Comparison of ENCODE assay signal across 20 mouse cellular contexts in genomic region chr6:24601668-24602067, GRCm38 (mm10). TPM values are rescaled to one million over a fixed set of nuclear protein-coding genes. Genes with fewer than 3 reads are reported as not detected.
DNase-seq lines count a peak whose midpoint lies in the region; ATAC-seq and TF ChIP-seq lines count a peak whose summit lies in the region.
"Had no signal": no experiment of that assay in that cellular context is flagged by ENCODE, and none has a peak within 500 bp of the region (broad histone marks: within the 10 kb centered on the region; RNA-seq: fewer than 3 reads in every experiment).

No protein-coding gene starts in this region.

- intact Hi-C loops in gastrocnemius, adult 2 months (cut with DNase I): no loop called here

- H3K4me1 ChIP-seq in lung, embryonic 14.5 days (ENCODE audit: insufficient read depth): no peaks in the 10 kb centered on the region
- peaks cover 12 to 32% of the 10 kb centered on the region in 2 experiments for H3K4me1 ChIP-seq in heart, embryonic 14.5 days (ENCODE audit: control insufficient read depth in 2 of 2, insufficient read depth in 2 of 2, low read length in 2 of 2)
- H3K4me1 ChIP-seq: hindbrain, embryonic 12.5 days had no signal

- WGBS in lung, embryonic 14.5 days: 8% methylated on average over 1 of the region's 1 CpGs
- 4% methylated on average over 1 of the region's 1 CpGs for WGBS in heart, embryonic 14.5 days

- H3K36me3 ChIP-seq in lung, embryonic 14.5 days (ENCODE audit: insufficient read depth): no peaks in the 10 kb centered on the region
- peaks cover 45% of the 10 kb centered on the region for H3K36me3 ChIP-seq in heart, embryonic 14.5 days (ENCODE audit: control insufficient read depth, insufficient read depth, low read length)
- H3K36me3 ChIP-seq: embryonic facial prominence, embryonic 10.5 days; hindbrain, embryonic 12.5 days had no signal

- no peak overlapping the region for H3K9ac ChIP-seq in lung, embryonic 14.5 days
- peak overlapping the region; percentile 89 for H3K9ac ChIP-seq in heart, embryonic 14.5 days (ENCODE audit: low read length)
- H3K9ac ChIP-seq: hindbrain, embryonic 12.5 days; liver, embryonic 14.5 days had no signal

- no peak overlapping the region for H3K4me2 ChIP-seq in lung, embryonic 14.5 days
- H3K4me2 ChIP-seq in heart, embryonic 14.5 days (ENCODE audit: low read length): peak overlapping the region; percentile 74
- H3K4me2 ChIP-seq: hindbrain, embryonic 12.5 days had no signal

- DNase-seq in gastrocnemius, adult 2 months: peak; percentile 65
- DNase-seq in gastrocnemius, postnatal 4 days (ENCODE audit: low spot score in 2 of 2): no peak
- DNase-seq in lung, embryonic 14.5 days: peak; percentile 11
- no peak for DNase-seq in lung, adult 18-20 months
- DNase-seq in skeletal muscle tissue, adult 2 months (ENCODE audit: low read depth, low spot score): peak; percentile 78
- no peak for DNase-seq in right cerebral cortex, postnatal 14 days
- DNase-seq: cerebellum, adult 8-10 months; kidney, adult 18-20 months; kidney, postnatal 14 days; lung, postnatal 4 days; retina, postnatal 1 day; right cerebral cortex, postnatal 4 days had no signal

- peak; percentile 39; the same call in 1 of the 2 replicates for ATAC-seq in lung, embryonic 14.5 days (ENCODE audit: insufficient read depth)
- no peak for ATAC-seq in heart, embryonic 14.5 days (ENCODE audit: insufficient number of reproducible peaks, insufficient read depth, low FRiP score, low read depth)

- H3K27me3 ChIP-seq in lung, embryonic 14.5 days (ENCODE audit: insufficient read depth, low read length): no peaks in the 10 kb centered on the region
- H3K27me3 ChIP-seq in heart, embryonic 14.5 days (ENCODE audit: control insufficient read depth, insufficient read depth, low read length): no peaks in the 10 kb centered on the region
- H3K27me3 ChIP-seq: hindbrain, embryonic 12.5 days had no signal

- no peak for TF ChIP-seq CTCF in gastrocnemius, adult 2 months (IDR thresholded peaks at IDR 0.05)
- TF ChIP-seq CTCF in lung, embryonic 14.5 days (IDR thresholded peaks at IDR 0.05; ENCODE audit: low read depth): no peak

- H3K9me3 ChIP-seq in lung, embryonic 14.5 days (ENCODE audit: low read depth, low read length): no peaks in the 10 kb centered on the region
- H3K9me3 ChIP-seq in heart, embryonic 14.5 days (ENCODE audit: control insufficient read depth, low read length): no peaks in the 10 kb centered on the region
- H3K9me3 ChIP-seq: embryonic facial prominence, embryonic 10.5 days; hindbrain, embryonic 12.5 days had no signal

- H3K27ac ChIP-seq in gastrocnemius, adult 2 months: peak overlapping the region; percentile 81
- H3K27ac ChIP-seq in lung, embryonic 14.5 days (ENCODE audit: low read depth): no peak overlapping the region
- peak overlapping the region; percentile 40 to 98; a peak in 3 of 4 replicates for H3K27ac ChIP-seq in heart, embryonic 14.5 days (replicated peaks in 1 of 2; ENCODE audit: control insufficient read depth in 1 of 2, insufficient read depth in 1 of 2, low read depth in 2 of 2, low read length in 2 of 2)
- H3K27ac ChIP-seq: embryonic facial prominence, embryonic 10.5 days; hindbrain, embryonic 12.5 days; layer of hippocampus, adult 2 months; liver, embryonic 14.5 days had no signal

- peak overlapping the region; percentile 69 for H3K4me3 ChIP-seq in gastrocnemius, adult 2 months
- H3K4me3 ChIP-seq in lung, embryonic 14.5 days (ENCODE audit: low read depth, low read length): no peak overlapping the region
- H3K4me3 ChIP-seq in heart, embryonic 14.5 days (ENCODE audit: control insufficient read depth in 1 of 2, insufficient read depth in 1 of 2, low read depth in 1 of 2, low read length in 2 of 2): peak overlapping the region; percentile 1 to 51; a peak in 3 of 4 replicates
- H3K4me3 ChIP-seq: embryonic facial prominence, embryonic 10.5 days; hindbrain, embryonic 12.5 days; layer of hippocampus, adult 2 months had no signal

RNA-seq across cellular contexts. Expression of gene Lmod2, which starts 4.1 kb away (rescaled TPM):
- 100 to 1,000 TPM; 105 to 286 TPM for total RNA-seq in gastrocnemius, adult 2 months (2021)
- 100 to 1,000 TPM; 105 to 205 TPM for total RNA-seq in gastrocnemius, postnatal 4 days (2021)
- 0.09 and 0.61 TPM in 2 replicates for polyA plus RNA-seq in lung, embryonic 14.5 days (2014; fragmentation: Nextera tagmentation; extraction: Ambion mirVana)
- 54.6 and 56.9 TPM in 2 replicates for polyA plus RNA-seq in heart, embryonic 14.5 days (2014; fragmentation: Nextera tagmentation; extraction: Ambion mirVana)
- total RNA-seq: layer of hippocampus, adult 2 months; left cerebral cortex, postnatal 25 days; midbrain, postnatal 0 days had no signal
- polyA plus RNA-seq: embryonic facial prominence, embryonic 10.5 days; forebrain, embryonic 11.5 days; hindbrain, embryonic 12.5 days; midbrain, postnatal 0 days had no signal

Comparison
In these comparisons a context has a peak if more than half of its experiments do, and no peak if none do; other contexts are left out.
1. DNase-seq: peak in gastrocnemius, adult 2 months (single experiment), lung, embryonic 14.5 days (single experiment) and skeletal muscle tissue, adult 2 months (single experiment); none in gastrocnemius, postnatal 4 days (0 of 2), lung, adult 18-20 months (0 of 2) and right cerebral cortex, postnatal 14 days (single experiment).